Mouse (Mus musculus) forebrain, embryonic 10.5 days (tissue): Measurements from ENCODE around the gene Hist2h2bb. TPM values are rescaled to one million over a fixed set of nuclear protein-coding genes. Genes with fewer than 3 reads are reported as not detected.
"Not testable (repeated sequence)": the region's sequence is repeated elsewhere in the genome, so short reads cannot be mapped to it uniquely, and the experiment has no call there.

Experiments
- DNase-seq: peaks from one replicate; pipeline ENCODE4 v3.0.0-alpha.2; 2017; ENCODE audit warnings: low spot score; ENCODE audit errors: extremely low spot score
- H3K27ac ChIP-seq: fragments of 300-500 bp; sonication (generic); 2 replicates; pipeline ENCODE4 v1.5.1; 2016; ENCODE audit warnings: mild to moderate bottlenecking
- H3K27me3 ChIP-seq: fragments of 300-500 bp; sonication (generic); 2 replicates; pipeline ENCODE4 v1.6.1; 2016; ENCODE audit warnings: mild to moderate bottlenecking; ENCODE audit not compliant: poor library complexity, severe bottlenecking
- H3K36me3 ChIP-seq: fragments of 300-500 bp; sonication (generic); replicated peaks from 2 replicates; pipeline ENCODE4 v1.6.1; 2016; ENCODE audit warnings: mild to moderate bottlenecking, moderate library complexity
- H3K4me1 ChIP-seq: fragments of 300-500 bp; sonication (generic); 2 replicates; pipeline ENCODE4 v1.6.1; 2016
- H3K4me3 ChIP-seq: fragments of 300-500 bp; sonication (generic); 2 replicates; pipeline ENCODE4 v1.5.1; 2016; ENCODE audit warnings: mild to moderate bottlenecking, moderate library complexity
- H3K9me3 ChIP-seq: fragments of 300-500 bp; sonication (generic); 2 replicates; pipeline ENCODE4 v1.6.1; 2016; ENCODE audit warnings: mild to moderate bottlenecking, moderate library complexity
- WGBS: fragments of 180-500 bp; shearing (Covaris S2); methylation state at CpG from one replicate; pipeline ENCODE4 v1.1.7; 2016; 5-methylcytosine and 5-hydroxymethylcytosine counted together
- polyA plus RNA-seq: library from polyadenylated mRNA; unstranded; fragments of >200 nt; fragmentation: Nextera tagmentation; extraction: Ambion mirVana; gene quantifications from 2 replicates; pipeline ENCODE4 v1.2.1, GENCODE M21; 2016

Hist2h2bb gene
- polyA plus RNA-seq, 1 experiment from 2014 or later, result 10.5 TPM

- Histone ChIP-seq H3K36me3 (no peaks in the 10 kb centered on the region), H3K4me3 (no peak overlapping the region), H3K9me3 (no peaks in the 10 kb centered on the region), H3K4me1 (peaks cover 18% of the 10 kb centered on the region), H3K27me3 (no peaks in the 10 kb centered on the region), H3K27ac (no peak overlapping the region)
- WGBS, result 96% methylated on average over 2 of the region's 2 CpGs
- DNase-seq, result no peak
These were observed 34.6 kb upstream of the Hist2h2bb start for GRCm38 (mm10) chr3:96234914-96235313.

GRCm38 (mm10) chr3:96235836-96236235 lies 33.7 kb upstream of the Hist2h2bb start:
- WGBS, result 68% methylated on average over 3 of the region's 3 CpGs
- H3K27me3 ChIP-seq, result no peaks in the 10 kb centered on the region
- peaks cover 22% of the 10 kb centered on the region for H3K4me1 ChIP-seq
- no peaks in the 10 kb centered on the region for H3K9me3 ChIP-seq
- no peaks in the 10 kb centered on the region for H3K36me3 ChIP-seq
- H3K4me3 ChIP-seq, result no peak overlapping the region
- H3K27ac ChIP-seq, result 0 out of 2 replicates have a peak overlapping the region, but pooled peaks have one; percentile 26
- no peak for DNase-seq

GRCm38 (mm10) chr3:96236834-96237334 lies 32.7 kb upstream of the Hist2h2bb start:
- peak overlapping the region; percentile 93 for H3K27ac ChIP-seq
- H3K27me3 ChIP-seq, result no peaks in the 10 kb centered on the region
- H3K4me1 ChIP-seq, result peaks cover 28% of the 10 kb centered on the region
- 86% methylated on average over 4 of the region's 4 CpGs for WGBS
- H3K36me3 ChIP-seq, result no peaks in the 10 kb centered on the region
- peak; percentile 38 for DNase-seq
- no peaks in the 10 kb centered on the region for H3K9me3 ChIP-seq
- H3K4me3 ChIP-seq, result peak overlapping the region; percentile 59

- DNase-seq, result peak; percentile 44
- 31% methylated on average over 7 of the region's 7 CpGs for WGBS
- peaks cover 29% of the 10 kb centered on the region for H3K4me1 ChIP-seq
- peak overlapping the region; percentile 93 for H3K27ac ChIP-seq
- no peaks in the 10 kb centered on the region for H3K9me3 ChIP-seq
- peak overlapping the region; percentile 59 for H3K4me3 ChIP-seq
- no peaks in the 10 kb centered on the region for H3K27me3 ChIP-seq
- H3K36me3 ChIP-seq, result no peaks in the 10 kb centered on the region
These were observed 32.1 kb upstream of the Hist2h2bb start for GRCm38 (mm10) chr3:96237335-96237903.

- WGBS, result 1% methylated on average over 12 of the region's 12 CpGs
- Histone ChIP-seq H3K9me3 (no peaks in the 10 kb centered on the region), H3K4me3 (peak overlapping the region; percentile 59), H3K36me3 (no peaks in the 10 kb centered on the region), H3K4me1 (peaks cover 34% of the 10 kb centered on the region), H3K27ac (peak overlapping the region; percentile 93), H3K27me3 (no peaks in the 10 kb centered on the region)
- peak; percentile 52 for DNase-seq
These were observed 31.5 kb upstream of the Hist2h2bb start for GRCm38 (mm10) chr3:96237904-96238511.

GRCm38 (mm10) chr3:96238954-96239793 lies 30.4 kb upstream of the Hist2h2bb start, which contains the start of gene Hist2h3c2:
TSS of gene Hist2h3c2 (minus strand) at chr3:96239127.
- peak within 1 kb of the TSS; percentile 59 for H3K4me3 ChIP-seq
- DNase-seq, H3K9me3 ChIP-seq, H3K27me3 ChIP-seq, H3K36me3 ChIP-seq: not testable (repeated sequence)
- peaks cover 46% of the 10 kb centered on the region for H3K4me1 ChIP-seq
- H3K27ac ChIP-seq, result peak within 1 kb of the TSS; percentile 93
- 0% methylated on average over 25 of the region's 68 CpGs for WGBS

- H3K4me3 ChIP-seq, result peak within 1 kb of the TSS; percentile 43
These were observed 29.4 kb upstream of the Hist2h2bb start, which contains the start of gene Hist2h2aa2 for GRCm38 (mm10) chr3:96239949-96240798. TSS of gene Hist2h2aa2 (minus strand) at chr3:96240276.

GRCm38 (mm10) chr3:96240799-96241197 lies 28.8 kb upstream of the Hist2h2bb start:
- no peak for DNase-seq
- peaks cover 55% of the 10 kb centered on the region for H3K4me1 ChIP-seq
- H3K4me3 ChIP-seq, result peak overlapping the region; percentile 39
- H3K27ac ChIP-seq, result peak overlapping the region; percentile 99
- whole genome bisulfite sequencing, result 80% methylated on average over 9 of the region's 9 CpGs
- H3K27me3 ChIP-seq, result no peaks in the 10 kb centered on the region
- H3K36me3 ChIP-seq, result no peaks in the 10 kb centered on the region
- no peaks in the 10 kb centered on the region for H3K9me3 ChIP-seq

More at GRCm38 (mm10) chr3:96239949-96240798, 29.4 kb upstream of the Hist2h2bb start, which contains the start of gene Hist2h2aa2:
- H3K27ac ChIP-seq, result peak within 1 kb of the TSS; percentile 99
- not testable (repeated sequence) for H3K36me3 ChIP-seq, H3K27me3 ChIP-seq, H3K9me3 ChIP-seq
- peaks cover 55% of the 10 kb centered on the region for H3K4me1 ChIP-seq
- DNase-seq, result peak; percentile 71
- 4% methylated on average over 39 of the region's 85 CpGs for WGBS

- WGBS, result 84% methylated on average over 7 of the region's 7 CpGs
- no peak for DNase-seq
- Histone ChIP-seq H3K4me1 (peaks cover 54% of the 10 kb centered on the region), H3K9me3 (no peaks in the 10 kb centered on the region), H3K4me3 (peak overlapping the region; percentile 60; the same call in 1 of the 2 replicates), H3K27me3 (no peaks in the 10 kb centered on the region), H3K27ac (peak overlapping the region; percentile 99), H3K36me3 (no peaks in the 10 kb centered on the region)
These were observed 25.5 kb upstream of the Hist2h2bb start for GRCm38 (mm10) chr3:96243921-96244572.

- Histone ChIP-seq H3K4me1 (peaks cover 65% of the 10 kb centered on the region), H3K27ac (peak within 1 kb of the TSS; percentile 99), H3K4me3 (peak within 1 kb of the TSS; percentile 60)
- not testable (repeated sequence) for H3K9me3 ChIP-seq, H3K36me3 ChIP-seq, H3K27me3 ChIP-seq
- DNase-seq, result peak; percentile 82
- under 1% methylated on average over 42 of the region's 88 CpGs for WGBS
These were observed 24.3 kb upstream of the Hist2h2bb start, which contains the start of gene Hist2h2aa1 for GRCm38 (mm10) chr3:96245003-96245886. TSS of gene Hist2h2aa1 (plus strand) at chr3:96245497.

GRCm38 (mm10) chr3:96246018-96246417 lies 23.5 kb upstream of the Hist2h2bb start:
- H3K4me1 ChIP-seq, result peaks cover 66% of the 10 kb centered on the region
- peak overlapping the region; percentile 82 for H3K27ac ChIP-seq
- WGBS, result 0% methylated on average over 11 of the region's 21 CpGs
- not testable (repeated sequence) for H3K9me3 ChIP-seq, DNase-seq, H3K36me3 ChIP-seq, H3K27me3 ChIP-seq
- peak overlapping the region; percentile 43 for H3K4me3 ChIP-seq
